26 mouse cellular contexts compared by ENCODE assay signal in the genomic region with DNA sequence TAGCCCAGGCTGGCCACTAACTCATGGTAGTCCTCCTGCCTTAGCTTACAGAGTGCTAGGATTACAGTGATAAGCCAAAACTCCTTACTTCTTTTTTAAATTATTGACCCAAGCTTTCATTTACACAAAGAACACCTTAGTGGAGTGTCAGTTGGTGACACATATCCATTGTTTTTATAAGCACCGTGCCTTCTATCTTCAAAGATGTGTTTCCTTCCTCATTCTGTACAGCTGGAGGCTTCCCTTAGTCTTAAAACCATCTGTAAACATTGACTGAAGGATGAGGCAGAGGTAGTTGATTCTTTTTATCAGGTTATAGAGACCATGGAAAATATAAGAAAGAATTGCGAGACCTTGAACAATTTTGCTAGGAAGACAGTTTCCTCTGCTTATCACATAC.
"Had no signal": no experiment of that assay in that cellular context is flagged by ENCODE, and none has a peak within 500 bp of the region (broad histone marks: within the 10 kb centered on the region; RNA-seq: fewer than 3 reads in every experiment).

No protein-coding gene starts in this region.

- H3K9ac ChIP-seq: embryonic facial prominence, embryonic 12.5 days; embryonic facial prominence, embryonic 13.5 days; embryonic facial prominence, embryonic 15.5 days; forebrain, embryonic 12.5 days; forebrain, embryonic 13.5 days; forebrain, embryonic 15.5 days; forebrain, postnatal 0 days had no signal

- H3K4me1 ChIP-seq: embryonic facial prominence, embryonic 10.5 days; embryonic facial prominence, embryonic 12.5 days; embryonic facial prominence, embryonic 13.5 days; embryonic facial prominence, embryonic 15.5 days; forebrain, embryonic 10.5 days; forebrain, embryonic 12.5 days; forebrain, embryonic 13.5 days; forebrain, embryonic 15.5 days had no signal

- H3K27ac ChIP-seq: embryonic facial prominence, embryonic 10.5 days; embryonic facial prominence, embryonic 12.5 days; embryonic facial prominence, embryonic 13.5 days; embryonic facial prominence, embryonic 15.5 days; forebrain, embryonic 10.5 days; forebrain, embryonic 12.5 days; forebrain, embryonic 13.5 days; forebrain, embryonic 15.5 days; gastrocnemius, adult 2 months; heart, adult 2 months had no signal

- DNase-seq: cerebellum, adult 9-11 months; cerebellum, postnatal 10 days; cerebellum, postnatal 14 days; cerebellum, postnatal 25 days; cerebellum, postnatal 36 days; embryo, embryonic 11 days; forebrain, postnatal 0 days; gastrocnemius, adult 2 months; gastrocnemius, postnatal 10 days; gastrocnemius, postnatal 14 days; gastrocnemius, postnatal 25 days; gastrocnemius, postnatal 36 days; heart, adult 11 months; heart, adult 18-20 months; heart, adult 2 months had no signal

- H3K9me3 ChIP-seq: embryonic facial prominence, embryonic 10.5 days; embryonic facial prominence, embryonic 12.5 days; embryonic facial prominence, embryonic 13.5 days; embryonic facial prominence, embryonic 15.5 days; forebrain, embryonic 10.5 days; forebrain, embryonic 12.5 days; forebrain, embryonic 13.5 days; forebrain, embryonic 15.5 days had no signal

- H3K27me3 ChIP-seq: embryonic facial prominence, embryonic 12.5 days; embryonic facial prominence, embryonic 13.5 days; embryonic facial prominence, embryonic 15.5 days; forebrain, embryonic 12.5 days; forebrain, embryonic 13.5 days; forebrain, embryonic 15.5 days had no signal

- H3K4me3 ChIP-seq: embryonic facial prominence, embryonic 10.5 days; embryonic facial prominence, embryonic 12.5 days; embryonic facial prominence, embryonic 13.5 days; embryonic facial prominence, embryonic 15.5 days; erythroblast, embryonic 14.5 days; forebrain, embryonic 10.5 days; forebrain, embryonic 12.5 days; forebrain, embryonic 13.5 days; forebrain, embryonic 15.5 days; gastrocnemius, adult 2 months; heart, adult 2 months had no signal

- ATAC-seq: forebrain, embryonic 13.5 days; forebrain, embryonic 14.5 days; forebrain, embryonic 15.5 days; forebrain, embryonic 16.5 days; forebrain, postnatal 0 days had no signal

- H3K4me2 ChIP-seq: embryonic facial prominence, embryonic 12.5 days; embryonic facial prominence, embryonic 13.5 days; embryonic facial prominence, embryonic 15.5 days; forebrain, embryonic 12.5 days; forebrain, embryonic 13.5 days; forebrain, embryonic 15.5 days had no signal
